Mouse (Mus musculus): ENCODE data around the gene Calhm5. TPM values are rescaled to one million over a fixed set of nuclear protein-coding genes. Genes with fewer than 3 reads are reported as not detected.

The Calhm5 gene
- polyA plus RNA-seq, 1 experiment from 2014 or later = 0.51 TPM

GRCm38 (mm10) chr10:34117770-34118169, 21.5 kb upstream of the Calhm5 start:
- Histone ChIP-seq H3K4me2 (ENCODE audit: low read length) (no peak overlapping the region), H3K27me3 (replicated peaks; ENCODE audit: control insufficient read depth, insufficient read depth, low read length) (no peaks in the 10 kb centered on the region), H3K4me3 (replicated peaks; ENCODE audit: low read length) (no peak overlapping the region), H3K9ac (replicated peaks; ENCODE audit: low read depth, low read length) (no peak overlapping the region), H3K9me3 (ENCODE audit: control insufficient read depth, low read length) (no peaks in the 10 kb centered on the region), H3K36me3 (ENCODE audit: control insufficient read depth, insufficient read depth) (no peaks in the 10 kb centered on the region), H3K4me1 (replicated peaks; ENCODE audit: control insufficient read depth, insufficient read depth, low read length) (no peaks in the 10 kb centered on the region), H3K27ac (ENCODE audit: low read length) (no peak overlapping the region)
- ATAC-seq = no peak

GRCm38 (mm10) chr10:34117131-34117530, 20.8 kb upstream of the Calhm5 start:
- H3K9ac ChIP-seq (replicated peaks; ENCODE audit: low read depth, low read length) = no peak overlapping the region
- no peaks in the 10 kb centered on the region for H3K4me1 ChIP-seq (replicated peaks; ENCODE audit: control insufficient read depth, insufficient read depth, low read length)
- no peaks in the 10 kb centered on the region for H3K36me3 ChIP-seq (ENCODE audit: control insufficient read depth, insufficient read depth)
- ATAC-seq = no peak
- H3K4me2 ChIP-seq (ENCODE audit: low read length) = no peak overlapping the region
- 62% methylated on average over 3 of the region's 3 CpGs for whole genome bisulfite sequencing
- no peaks in the 10 kb centered on the region for H3K9me3 ChIP-seq (ENCODE audit: control insufficient read depth, low read length)
- no peaks in the 10 kb centered on the region for H3K27me3 ChIP-seq (replicated peaks; ENCODE audit: control insufficient read depth, insufficient read depth, low read length)
- H3K4me3 ChIP-seq (replicated peaks; ENCODE audit: low read length) = no peak overlapping the region
- H3K27ac ChIP-seq (ENCODE audit: low read length) = no peak overlapping the region

DNA sequence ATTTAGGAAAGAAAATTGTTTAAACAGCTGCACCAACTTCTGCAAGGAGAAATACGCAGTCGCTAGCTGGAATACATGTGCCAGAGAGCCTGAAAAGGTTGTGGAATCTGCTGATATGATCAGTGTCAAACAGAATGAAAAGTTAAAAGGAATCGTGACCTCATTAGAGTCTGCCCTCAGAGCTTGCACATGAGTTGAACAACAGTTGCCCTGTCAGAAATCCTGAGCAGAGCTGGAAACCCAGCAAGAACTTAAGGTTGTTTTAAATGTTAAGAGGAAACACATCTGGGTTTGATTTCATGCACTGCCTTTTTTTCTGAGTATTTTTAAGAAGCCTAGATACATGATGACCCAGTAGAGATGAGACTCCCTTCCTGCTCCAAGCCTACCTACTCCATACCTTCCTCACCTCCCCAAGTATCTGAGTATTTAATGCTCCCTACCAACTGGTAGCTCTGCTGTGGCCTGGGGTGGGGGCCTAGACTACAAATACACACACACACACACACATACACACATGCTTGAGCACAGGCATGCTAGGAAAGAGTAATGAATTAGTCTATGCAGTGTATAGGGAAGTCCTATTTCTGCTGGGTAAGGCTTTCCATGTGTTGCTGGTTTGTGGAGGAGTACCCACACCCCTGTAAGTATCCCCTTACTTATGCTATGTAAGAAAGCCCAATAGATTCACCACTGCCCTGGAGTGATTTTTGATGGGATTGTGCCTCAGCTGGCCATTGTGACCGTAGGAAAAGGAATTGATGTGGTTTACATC, 15.8 kb upstream of the Calhm5 start:
- H3K4me3 ChIP-seq (replicated peaks; ENCODE audit: low read length) = no peak overlapping the region
- no peak overlapping the region for H3K9ac ChIP-seq (replicated peaks; ENCODE audit: low read depth, low read length)
- no peaks in the 10 kb centered on the region for H3K4me1 ChIP-seq (replicated peaks; ENCODE audit: control insufficient read depth, insufficient read depth, low read length)
- H3K27me3 ChIP-seq (replicated peaks; ENCODE audit: control insufficient read depth, insufficient read depth, low read length) = no peaks in the 10 kb centered on the region
- WGBS = 87% methylated on average over 4 of the region's 4 CpGs
- H3K9me3 ChIP-seq (ENCODE audit: control insufficient read depth, low read length) = no peaks in the 10 kb centered on the region
- H3K4me2 ChIP-seq (ENCODE audit: low read length) = no peak overlapping the region
- no peak overlapping the region for H3K27ac ChIP-seq (ENCODE audit: low read length)
- H3K36me3 ChIP-seq (ENCODE audit: control insufficient read depth, insufficient read depth) = no peaks in the 10 kb centered on the region
- no peak for ATAC-seq

GRCm38 (mm10) chr10:34110863-34111465, 14.6 kb upstream of the Calhm5 start:
- H3K9me3 ChIP-seq (ENCODE audit: control insufficient read depth, low read length) = no peaks in the 10 kb centered on the region
- H3K4me2 ChIP-seq (ENCODE audit: low read length) = no peak overlapping the region
- no peak for ATAC-seq
- H3K27ac ChIP-seq (ENCODE audit: low read length) = no peak overlapping the region
- H3K4me3 ChIP-seq (replicated peaks; ENCODE audit: low read length) = no peak overlapping the region
- H3K36me3 ChIP-seq (ENCODE audit: control insufficient read depth, insufficient read depth) = no peaks in the 10 kb centered on the region
- no peaks in the 10 kb centered on the region for H3K4me1 ChIP-seq (replicated peaks; ENCODE audit: control insufficient read depth, insufficient read depth, low read length)
- H3K27me3 ChIP-seq (replicated peaks; ENCODE audit: control insufficient read depth, insufficient read depth, low read length) = no peaks in the 10 kb centered on the region
- H3K9ac ChIP-seq (replicated peaks; ENCODE audit: low read depth, low read length) = no peak overlapping the region
- WGBS = 89% methylated on average over 13 of the region's 13 CpGs

GRCm38 (mm10) chr10:34095964-34096363, 355 bp downstream of the Calhm5 start:
- Histone ChIP-seq H3K27me3 (replicated peaks; ENCODE audit: control insufficient read depth, insufficient read depth, low read length) (no peaks in the 10 kb centered on the region), H3K27ac (ENCODE audit: low read length) (no peak overlapping the region), H3K4me1 (replicated peaks; ENCODE audit: control insufficient read depth, insufficient read depth, low read length) (no peaks in the 10 kb centered on the region), H3K9me3 (ENCODE audit: control insufficient read depth, low read length) (no peaks in the 10 kb centered on the region), H3K36me3 (ENCODE audit: control insufficient read depth, insufficient read depth) (no peaks in the 10 kb centered on the region), H3K4me2 (ENCODE audit: low read length) (peak overlapping the region; percentile 45), H3K9ac (replicated peaks; ENCODE audit: low read depth, low read length) (peak overlapping the region; percentile 23; the same call in 1 of the 2 replicates), H3K4me3 (replicated peaks; ENCODE audit: low read length) (peak overlapping the region; percentile 9; the same call in 1 of the 2 replicates)
- ATAC-seq = peak; percentile 47
- 63% methylated on average over 12 of the region's 12 CpGs for WGBS

GRCm38 (mm10) chr10:34095147-34095546, 1.2 kb downstream of the Calhm5 start:
- H3K4me1 ChIP-seq (replicated peaks; ENCODE audit: control insufficient read depth, insufficient read depth, low read length) = no peaks in the 10 kb centered on the region
- no peak for ATAC-seq
- H3K4me2 ChIP-seq (ENCODE audit: low read length) = no peak overlapping the region
- no peaks in the 10 kb centered on the region for H3K36me3 ChIP-seq (ENCODE audit: control insufficient read depth, insufficient read depth)
- H3K27ac ChIP-seq (ENCODE audit: low read length) = no peak overlapping the region
- 74% methylated on average over 2 of the region's 2 CpGs for WGBS
- no peaks in the 10 kb centered on the region for H3K27me3 ChIP-seq (replicated peaks; ENCODE audit: control insufficient read depth, insufficient read depth, low read length)
- H3K9me3 ChIP-seq (ENCODE audit: control insufficient read depth, low read length) = no peaks in the 10 kb centered on the region
- no peak overlapping the region for H3K4me3 ChIP-seq (replicated peaks; ENCODE audit: low read length)
- no peak overlapping the region for H3K9ac ChIP-seq (replicated peaks; ENCODE audit: low read depth, low read length)

DNA sequence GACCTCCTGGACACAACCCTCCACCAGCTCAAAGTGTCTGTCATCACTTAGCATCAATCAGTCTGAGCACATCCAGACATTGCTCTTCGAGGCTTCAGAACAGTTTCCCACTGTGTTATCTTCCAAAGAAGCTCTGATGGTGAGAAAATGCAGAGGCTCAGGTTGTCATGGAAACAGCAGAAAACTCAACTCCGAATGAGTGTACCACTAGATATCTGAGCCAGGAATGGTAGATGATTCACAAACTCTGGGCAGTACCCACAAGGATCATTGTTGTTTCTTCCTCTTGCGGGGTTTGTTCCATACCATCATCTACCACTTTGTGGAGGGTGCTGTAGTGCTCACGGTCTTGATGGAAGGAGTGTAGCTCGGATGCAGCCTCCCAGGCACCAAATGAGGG, 4.4 kb downstream of the Calhm5 start:
- WGBS = 77% methylated on average over 5 of the region's 5 CpGs

DNA sequence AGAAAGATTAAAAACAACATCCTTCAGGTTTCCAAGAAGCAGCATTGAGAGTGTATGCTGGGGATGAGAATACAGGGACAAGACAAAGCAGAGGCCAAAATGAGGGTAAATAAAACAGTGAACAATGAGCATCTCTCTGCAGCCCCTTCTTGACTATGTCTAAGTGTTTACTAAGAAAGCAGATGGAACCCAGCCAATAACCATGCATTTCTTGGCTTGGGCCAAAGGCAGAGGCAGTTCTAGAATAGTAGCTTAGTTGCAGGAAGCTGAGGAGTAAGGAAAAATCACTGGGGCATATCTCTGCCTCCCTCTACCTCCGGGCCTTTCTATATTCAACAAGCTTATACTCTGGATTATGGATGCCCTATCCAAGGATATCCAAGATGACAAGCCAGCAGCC, 5.8 kb downstream of the Calhm5 start:
- 88% methylated on average over 1 of the region's 1 CpGs for WGBS

More for the DNA sequence above, 4.4 kb downstream of the Calhm5 start:
- ATAC-seq = peak; percentile 63; the same call in 1 of the 2 replicates
- Histone ChIP-seq H3K4me2 (ENCODE audit: low read length) (no peak overlapping the region), H3K9me3 (ENCODE audit: control insufficient read depth, low read length) (no peaks in the 10 kb centered on the region), H3K27ac (ENCODE audit: low read length) (no peak overlapping the region), H3K4me1 (replicated peaks; ENCODE audit: control insufficient read depth, insufficient read depth, low read length) (no peaks in the 10 kb centered on the region), H3K9ac (replicated peaks; ENCODE audit: low read depth, low read length) (no peak overlapping the region), H3K36me3 (ENCODE audit: control insufficient read depth, insufficient read depth) (no peaks in the 10 kb centered on the region), H3K4me3 (replicated peaks; ENCODE audit: low read length) (no peak overlapping the region), H3K27me3 (replicated peaks; ENCODE audit: control insufficient read depth, insufficient read depth, low read length) (no peaks in the 10 kb centered on the region)

DNA sequence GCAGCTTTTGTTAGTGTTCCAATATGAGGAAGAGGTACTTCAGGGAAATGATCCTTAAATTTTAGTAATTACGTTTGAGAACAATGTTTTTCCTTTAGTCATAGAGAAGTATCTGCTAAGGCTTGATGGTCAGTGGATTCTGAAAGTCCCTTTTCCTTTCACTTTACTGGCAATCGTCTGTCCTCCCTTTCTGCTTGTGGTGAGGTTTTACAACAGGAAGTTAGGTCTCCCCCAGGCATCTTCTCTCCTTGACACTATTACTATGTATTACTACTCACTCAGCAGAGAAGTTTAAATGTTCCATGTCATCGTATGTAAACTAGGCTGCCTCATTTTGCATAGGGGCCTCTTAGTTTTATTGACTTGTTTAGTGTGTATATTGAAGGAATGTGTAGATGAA, 6.8 kb downstream of the Calhm5 start:
- Histone ChIP-seq H3K4me3 (replicated peaks; ENCODE audit: low read length) (no peak overlapping the region), H3K27me3 (replicated peaks; ENCODE audit: control insufficient read depth, insufficient read depth, low read length) (no peaks in the 10 kb centered on the region), H3K36me3 (ENCODE audit: control insufficient read depth, insufficient read depth) (no peaks in the 10 kb centered on the region), H3K4me2 (ENCODE audit: low read length) (no peak overlapping the region), H3K9ac (replicated peaks; ENCODE audit: low read depth, low read length) (no peak overlapping the region), H3K9me3 (ENCODE audit: control insufficient read depth, low read length) (no peaks in the 10 kb centered on the region), H3K4me1 (replicated peaks; ENCODE audit: control insufficient read depth, insufficient read depth, low read length) (no peaks in the 10 kb centered on the region), H3K27ac (ENCODE audit: low read length) (no peak overlapping the region)
- WGBS = 83% methylated on average over 3 of the region's 3 CpGs
- ATAC-seq = no peak

More for the DNA sequence above, 5.8 kb downstream of the Calhm5 start:
- Histone ChIP-seq H3K27ac (ENCODE audit: low read length) (no peak overlapping the region), H3K9ac (replicated peaks; ENCODE audit: low read depth, low read length) (no peak overlapping the region), H3K36me3 (ENCODE audit: control insufficient read depth, insufficient read depth) (no peaks in the 10 kb centered on the region), H3K27me3 (replicated peaks; ENCODE audit: control insufficient read depth, insufficient read depth, low read length) (no peaks in the 10 kb centered on the region), H3K4me3 (replicated peaks; ENCODE audit: low read length) (no peak overlapping the region), H3K4me2 (ENCODE audit: low read length) (no peak overlapping the region), H3K9me3 (ENCODE audit: control insufficient read depth, low read length) (no peaks in the 10 kb centered on the region), H3K4me1 (replicated peaks; ENCODE audit: control insufficient read depth, insufficient read depth, low read length) (no peaks in the 10 kb centered on the region)
- ATAC-seq = no peak

Data from forebrain, embryonic 16.5 days (tissue).